Mouse (Mus musculus): ENCODE results near the gene 1700015G11Rik.

Gene 1700015G11Rik

DNA sequence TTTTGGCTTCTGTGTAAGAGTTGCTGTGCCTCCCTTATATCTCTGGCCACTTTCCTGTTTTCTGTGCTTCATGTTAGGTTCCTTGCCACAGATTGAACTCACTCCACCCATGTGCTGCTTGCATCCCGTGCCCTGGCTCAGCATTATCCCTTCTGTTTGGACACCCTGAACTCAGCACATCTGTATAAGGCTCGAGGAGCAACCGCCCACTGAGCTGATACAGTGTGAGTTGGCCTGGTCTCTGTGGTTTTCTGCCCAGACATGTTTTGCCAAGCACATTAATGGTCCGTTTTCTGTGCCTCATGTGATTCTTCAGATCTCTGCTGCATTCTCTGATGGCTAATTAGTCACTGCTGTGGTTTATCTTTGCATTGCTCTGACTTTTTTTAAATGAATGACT is 47.9 kb downstream of the 1700015G11Rik start:
- no peak for DNase-seq (ENCODE audit: low read depth, low spot score)

DNA sequence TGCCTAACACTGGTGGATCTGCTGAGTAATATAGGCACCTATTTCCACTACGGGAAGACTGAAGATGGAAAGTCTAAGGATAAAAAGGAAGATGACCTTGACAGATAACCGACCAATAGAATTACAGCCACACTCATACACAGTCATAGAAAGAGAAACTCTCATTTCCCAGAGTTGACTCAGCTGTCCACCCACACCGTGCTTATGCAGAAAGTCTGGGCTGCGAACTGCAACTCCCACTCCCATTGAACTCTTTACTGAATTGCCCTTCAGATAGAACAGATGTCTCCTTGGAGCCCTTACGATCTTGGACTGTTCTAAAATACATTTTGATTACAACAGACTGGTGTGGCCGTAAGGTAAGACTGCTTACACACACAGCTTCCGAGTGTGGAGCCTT is 50.8 kb downstream of the 1700015G11Rik start:
- no peak for DNase-seq (ENCODE audit: low read depth, low spot score)

DNA sequence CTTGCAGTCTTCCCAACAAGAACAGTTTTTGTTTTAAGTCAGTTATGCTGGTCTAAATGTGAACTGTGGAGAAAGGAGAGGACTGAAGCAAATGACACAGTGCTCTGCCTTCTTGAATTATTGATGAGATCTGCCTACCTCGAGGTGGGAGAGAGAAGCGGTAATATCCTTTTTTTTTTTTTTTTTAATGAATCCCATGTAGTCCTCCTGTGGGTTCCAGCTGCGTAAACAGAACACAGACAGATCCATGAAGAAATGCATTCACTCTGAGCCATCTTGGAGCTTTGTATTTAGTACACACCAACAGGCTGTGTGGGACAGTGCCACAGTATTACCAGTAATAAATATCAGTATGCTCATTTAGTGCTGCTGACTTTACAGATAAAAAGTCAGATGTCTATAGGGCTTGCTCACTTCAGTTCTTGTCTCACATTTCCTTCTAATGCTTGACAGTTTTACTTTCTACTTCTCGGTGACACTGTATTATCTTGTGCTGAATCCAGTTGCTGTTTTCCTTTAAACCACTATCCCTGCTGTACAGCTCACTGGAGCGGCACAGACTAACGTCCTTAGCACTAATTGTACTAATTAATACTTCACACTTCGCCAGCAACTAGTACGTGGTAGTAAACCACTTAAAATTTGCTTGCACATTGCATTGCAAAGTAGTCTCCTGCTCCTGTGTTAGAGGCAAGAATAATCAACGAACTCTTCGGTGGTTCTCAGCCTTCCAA is 53.1 kb downstream of the 1700015G11Rik start:
- no peak for DNase-seq (ENCODE audit: low read depth, low spot score)

Measured in ES-CJ7 (cell line).